Mouse (Mus musculus) brain, embryonic 14.5 days (tissue): Measurements from ENCODE around the gene Tenm4.

Experiments used
- CTCF ChIP-seq: fragments of 200-500 bp; IDR thresholded peaks from 2 replicates; pipeline ENCODE4 v1.5.1; 2012; ENCODE audit warnings: inconsistent platforms, mild to moderate bottlenecking, moderate library complexity, borderline replicate concordance; ENCODE audit not compliant: insufficient read depth, insufficient read length; ENCODE audit errors: extremely low read depth
- POLR2A ChIP-seq: fragments of 200-500 bp; IDR thresholded peaks from 2 replicates; pipeline ENCODE4 v1.6.1; 2012; ENCODE audit warnings: mild to moderate bottlenecking, inconsistent platforms, borderline replicate concordance; ENCODE audit not compliant: poor library complexity, insufficient read depth, insufficient read length, severe bottlenecking; ENCODE audit errors: extremely low read depth

DNA sequence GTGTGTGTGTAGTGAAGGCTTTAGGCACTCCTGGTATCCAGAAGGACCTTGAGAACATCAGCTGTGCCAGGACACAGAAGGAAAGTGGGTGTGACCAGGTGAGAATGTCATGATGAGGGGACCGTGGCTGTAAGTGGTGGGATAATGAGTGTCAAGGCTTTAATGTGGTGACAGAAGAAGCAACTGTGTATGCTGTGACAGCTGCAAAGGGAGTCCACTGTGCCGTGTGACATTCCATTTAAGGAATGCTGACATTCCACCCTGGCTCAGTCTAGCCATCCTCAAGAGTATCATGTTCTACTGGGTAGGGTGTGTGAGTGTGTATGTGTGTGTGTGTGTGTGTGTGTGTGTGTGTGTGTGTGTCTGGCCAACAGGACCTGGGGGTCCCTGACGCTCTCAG is 130.8 kb downstream of the Tenm4 start:
- TF ChIP-seq CTCF (no peak), POLR2A (no peak)
